Mouse (Mus musculus) CH12.LX (cell line): ENCODE measurements around the gene Klrb1f. TPM values are rescaled to one million over a fixed set of nuclear protein-coding genes. Genes with fewer than 3 reads are reported as not detected.
A peak's percentile ranks its signal among the peaks of the same experiment; 100 is the strongest.
"Not testable (repeated sequence)": the region's sequence is repeated elsewhere in the genome, so short reads cannot be mapped to it uniquely, and the experiment has no call there.

Experiments used
- DNase-seq: peaks from one replicate; pipeline ENCODE4 v3.0.0-alpha.2; 2013; ENCODE audit errors: extremely low read depth
- H3K27ac ChIP-seq: 2 replicates; pipeline ENCODE4 v1.5.1; 2012; ENCODE audit warnings: low read depth, mild to moderate bottlenecking, control low read depth, moderate library complexity; ENCODE audit not compliant: insufficient read depth
- H3K27me3 ChIP-seq: replicated peaks from 2 replicates; pipeline ENCODE3; 2012; ENCODE audit warnings: inconsistent platforms
- H3K36me3 ChIP-seq, 2 experiments: replicated peaks in 1 of 2; 2 replicates each; pipeline versions ENCODE3 to v1.6.1; 2012; ENCODE audit warnings: inconsistent platforms in 1 of 2, low read length in 1 of 2, mild to moderate bottlenecking in 1 of 2, mixed read lengths in 1 of 2, moderate library complexity in 1 of 2; ENCODE audit not compliant: control insufficient read depth in 1 of 2, insufficient read depth in 1 of 2
- H3K4me1 ChIP-seq, 2 experiments: 2 replicates each; pipeline ENCODE4 v1.6.1; 2012; ENCODE audit warnings: inconsistent platforms in 1 of 2, moderate library complexity in 1 of 2; ENCODE audit not compliant: insufficient read depth in 2 of 2, control insufficient read depth in 1 of 2
- H3K4me2 ChIP-seq: 2 replicates; pipeline ENCODE4 v1.6.1; 2012; ENCODE audit warnings: low read depth, mild to moderate bottlenecking, control low read depth; ENCODE audit not compliant: poor library complexity, insufficient read depth, severe bottlenecking
- H3K4me3 ChIP-seq, 3 experiments: fragments of 150-350 bp in 1 of 3; sonication (generic) in 1 of 3; replicated peaks in 1 of 3; 2 replicates each; pipeline versions ENCODE3 to v1.5.1; 2011 to 2012; ENCODE audit warnings: low read depth in 2 of 3, low read length in 2 of 3, mild to moderate bottlenecking in 2 of 3, moderate library complexity in 2 of 3, control low read depth in 1 of 3, improper control_type of control experiment in 1 of 3, inconsistent platforms in 1 of 3, mixed read lengths in 1 of 3; ENCODE audit not compliant: poor library complexity in 1 of 3
- H3K79me2 ChIP-seq: replicated peaks from 2 replicates; pipeline ENCODE4 v1.6.1; 2012; ENCODE audit warnings: mild to moderate bottlenecking, moderate library complexity; ENCODE audit not compliant: control insufficient read depth, poor library complexity, insufficient read depth, severe bottlenecking; ENCODE audit errors: extremely low read depth
- H3K9ac ChIP-seq: 2 replicates; pipeline ENCODE4 v1.6.1; 2012; ENCODE audit warnings: low read depth, mild to moderate bottlenecking, control low read depth, moderate library complexity; ENCODE audit not compliant: insufficient read depth
- H3K9me3 ChIP-seq: replicated peaks from 2 replicates; pipeline ENCODE3; 2012; ENCODE audit warnings: low read length, inconsistent platforms, mixed read lengths
- CHD2 ChIP-seq: IDR thresholded peaks from 2 replicates; pipeline ENCODE4 v1.6.1; 2011; ENCODE audit warnings: low read length, improper control_type of control experiment
- E2F4 ChIP-seq: IDR thresholded peaks from 2 replicates; pipeline ENCODE4 v1.6.1; 2011; ENCODE audit warnings: low read depth, low read length, improper control_type of control experiment; ENCODE audit not compliant: insufficient replicate concordance
- ELF1 ChIP-seq: IDR thresholded peaks from 2 replicates; pipeline ENCODE4 v1.6.1; 2014; ENCODE audit warnings: low read depth, mild to moderate bottlenecking, inconsistent platforms, low read length, improper control_type of control experiment
- JUND ChIP-seq: conservative IDR thresholded peaks from 2 replicates; pipeline ENCODE4 v1.6.1; 2011; ENCODE audit warnings: low read depth, low read length, improper control_type of control experiment
- KAT2A ChIP-seq: IDR thresholded peaks from 2 replicates; pipeline ENCODE4 v1.6.1; 2012; ENCODE audit warnings: low read length, improper control_type of control experiment, inconsistent platforms; ENCODE audit not compliant: insufficient replicate concordance
- MXI1 ChIP-seq: IDR thresholded peaks from 2 replicates; pipeline ENCODE4 v1.6.1; 2011; ENCODE audit warnings: mild to moderate bottlenecking, low read depth, low read length, improper control_type of control experiment
- MYC ChIP-seq: IDR thresholded peaks from 2 replicates; pipeline ENCODE4 v1.6.1; 2011; ENCODE audit warnings: low read depth, mild to moderate bottlenecking, improper control_type of control experiment, low read length
- NELFE ChIP-seq: IDR thresholded peaks from 2 replicates; pipeline ENCODE4 v1.6.1; 2011; ENCODE audit warnings: low read depth, low read length, improper control_type of control experiment
- NRF1 ChIP-seq: IDR thresholded peaks from 2 replicates; pipeline ENCODE4 v1.6.1; 2014; ENCODE audit warnings: low read depth, mild to moderate bottlenecking, inconsistent platforms, low read length, improper control_type of control experiment, moderate library complexity
- RAD21 ChIP-seq: IDR thresholded peaks from 2 replicates; pipeline ENCODE4 v1.6.1; 2011; ENCODE audit warnings: low read depth, mild to moderate bottlenecking, low read length, improper control_type of control experiment, moderate library complexity
- SIN3A ChIP-seq: IDR thresholded peaks from 2 replicates; pipeline ENCODE4 v1.6.1; 2012; ENCODE audit warnings: low read length, improper control_type of control experiment, inconsistent platforms
- USF2 ChIP-seq: conservative IDR thresholded peaks from 2 replicates; pipeline ENCODE4 v1.6.1; 2011; ENCODE audit warnings: low read depth, low read length, improper control_type of control experiment
- ZC3H11A ChIP-seq: IDR thresholded peaks from 2 replicates; pipeline ENCODE4 v1.6.1; 2012; ENCODE audit warnings: low read depth, mild to moderate bottlenecking, inconsistent platforms, low read length, improper control_type of control experiment
- ZMIZ1 ChIP-seq: IDR thresholded peaks from 2 replicates; pipeline ENCODE4 v1.6.1; 2012; ENCODE audit warnings: low read depth, mild to moderate bottlenecking, inconsistent platforms, low read length, improper control_type of control experiment
- dilution Hi-C: fragments of 300-500 bp; cut with MboI; formaldehyde crosslinking; loops from 2 replicates; pipeline ENCODE4 v1.14.3; 2020; ENCODE audit warnings: low sequenced_read_pairs; ENCODE audit not compliant: extremely low pct_unique_long_range_greater_than_20kb, extremely low pct_ligation_motif_present
- in situ Hi-C: fragments of 300-500 bp; cut with MboI; formaldehyde crosslinking; loops from 3 replicates; pipeline ENCODE4 v1.14.3; 2019; ENCODE audit warnings: low sequenced_read_pairs, low pct_ligation_motif_present, low pct_unique_long_range_greater_than_20kb, mixed read lengths
- polyA plus RNA-seq: library from polyadenylated mRNA; unstranded; fragments of >175 nt; gene quantifications from 2 replicates; pipeline ENCODE4 v1.2.1, GENCODE M21; 2012; ENCODE audit warnings: low read depth; ENCODE audit not compliant: insufficient read length
- total RNA-seq, 2 experiments: library from RNA; depleted of rRNA; stranded (reverse); fragments of 300-350 nt in 1 of 2; fragments of >200 nt in 1 of 2; gene quantifications; 2 replicates each; pipeline ENCODE4 v1.2.3; 2012 to 2014

Gene Klrb1f
- total and polyA plus RNA-seq, 3 experiments: 0.21 to 0.68 (median 0.23) TPM

DNA sequence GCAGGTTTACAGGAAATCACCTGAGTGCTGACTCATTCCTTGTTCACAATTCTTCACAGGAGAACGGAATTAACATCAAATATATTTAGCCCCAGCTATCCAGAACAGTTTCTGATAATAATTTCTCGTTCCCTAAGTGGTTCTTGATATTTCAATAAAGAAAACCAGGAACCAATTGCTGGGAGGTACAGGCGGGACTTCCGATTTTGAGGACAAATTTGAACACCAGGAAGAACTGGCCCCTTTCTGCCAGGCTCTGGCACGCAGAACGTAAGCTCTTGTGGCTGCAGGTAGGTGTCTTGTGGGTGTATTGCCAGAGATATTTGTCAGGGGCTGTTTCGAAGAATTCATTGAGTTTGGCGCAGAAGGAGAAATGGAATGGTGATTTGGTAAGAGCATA, 37.1 kb upstream of the Klrb1f start:
- H3K4me3 ChIP-seq: no peak overlapping the region
- H3K4me1 ChIP-seq: peaks cover 6 to 28% of the 10 kb centered on the region in 2 experiments; a peak in 3 of 4 replicates
- dilution Hi-C loops (no loop called here), in situ Hi-C loops (no loop called here)
- H3K27me3 ChIP-seq: no peaks in the 10 kb centered on the region
- H3K4me2 ChIP-seq: no peak overlapping the region
- H3K9me3 ChIP-seq: no peaks in the 10 kb centered on the region
- no peak overlapping the region for H3K9ac ChIP-seq
- H3K36me3 ChIP-seq: peaks cover 0 to 7% of the 10 kb centered on the region in 2 experiments
- no peak for TF ChIP-seq USF2
- no peak for TF ChIP-seq ZMIZ1
- TF ChIP-seq NELFE: no peak
- TF ChIP-seq RAD21: no peak
- TF ChIP-seq MYC: no peak
- no peak for TF ChIP-seq ELF1
- TF ChIP-seq KAT2A: no peak
- 0 out of 2 replicates have a peak, but pooled peaks cover 2% of the 10 kb centered on the region for H3K79me2 ChIP-seq
- no peak for DNase-seq
- no peak overlapping the region for H3K27ac ChIP-seq

DNA sequence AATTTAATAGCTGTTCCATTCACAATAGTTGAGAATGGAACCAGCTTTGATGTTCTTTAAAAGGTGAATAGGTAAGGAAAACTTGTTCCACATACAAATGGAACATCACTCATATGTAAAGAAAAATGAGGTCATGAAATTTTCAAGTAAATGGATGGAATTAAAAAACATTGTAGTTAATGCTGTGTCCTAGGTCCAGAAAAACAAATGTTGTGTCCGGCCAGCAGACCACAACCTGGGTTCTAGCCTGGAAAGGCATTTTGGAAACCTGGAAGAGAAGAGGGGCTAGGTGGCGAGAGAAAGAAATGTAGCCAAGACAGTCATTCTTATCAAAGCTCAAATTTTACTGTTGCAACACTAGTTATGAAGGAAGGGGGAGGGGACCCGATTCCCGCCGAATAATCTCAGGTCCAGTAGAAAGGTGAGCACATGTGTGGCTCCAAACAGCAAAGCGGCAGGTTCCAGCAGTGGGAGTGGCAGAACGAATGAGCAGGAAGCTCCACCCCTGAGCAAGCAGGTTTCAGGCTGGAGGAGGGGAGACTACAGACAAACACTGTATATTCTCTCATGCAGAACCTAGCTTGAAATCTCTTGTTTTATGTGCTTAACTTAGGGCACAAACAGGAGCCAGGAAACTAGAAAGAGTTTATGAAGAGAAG, 35.7 kb upstream of the Klrb1f start:
- H3K27ac ChIP-seq, H3K79me2 ChIP-seq, DNase-seq, H3K9me3 ChIP-seq, H3K36me3 ChIP-seq, H3K27me3 ChIP-seq, in situ Hi-C loops, dilution Hi-C loops, H3K9ac ChIP-seq, H3K4me3 ChIP-seq: not testable (repeated sequence)
- peak; percentile 6; the same call in 1 of the 2 replicates for TF ChIP-seq CHD2
- 0 out of 2 replicates have a peak overlapping the region, but pooled peaks have one; percentile 19 for H3K4me2 ChIP-seq
- H3K4me1 ChIP-seq: peaks cover 6 to 40% of the 10 kb centered on the region in 2 experiments; a peak in 3 of 4 replicates

DNA sequence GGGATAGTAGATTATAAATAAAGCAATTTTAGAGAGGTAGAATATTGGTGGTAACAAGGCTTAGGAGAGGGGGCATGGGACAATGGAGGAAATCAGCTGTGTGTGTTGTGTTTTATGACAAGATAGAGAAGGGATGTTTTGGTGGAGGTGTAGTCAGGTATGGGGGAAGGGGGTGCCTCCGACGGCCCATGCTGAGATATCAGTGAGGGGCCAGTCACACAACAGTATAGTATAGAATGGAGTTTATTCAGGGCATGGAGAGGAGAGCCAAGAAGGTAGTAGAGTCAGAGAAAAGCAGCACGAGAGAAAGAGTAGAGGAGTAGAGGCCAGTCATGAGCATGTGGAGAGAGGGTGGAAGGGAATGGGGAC, 35.2 kb upstream of the Klrb1f start:
- Histone ChIP-seq H3K4me3 (no peak overlapping the region), H3K27ac (no peak overlapping the region), H3K9me3 (no peaks in the 10 kb centered on the region), H3K27me3 (no peaks in the 10 kb centered on the region), H3K4me2 (no peak overlapping the region), H3K36me3 (peaks cover 0 to 7% of the 10 kb centered on the region in 2 experiments), H3K79me2 (no peaks in the 10 kb centered on the region), H3K9ac (no peak overlapping the region), H3K4me1 (peaks cover 6 to 41% of the 10 kb centered on the region in 2 experiments; a peak in 3 of 4 replicates)
- dilution Hi-C loops: no loop called here
- TF ChIP-seq ZC3H11A (no peak), CHD2 (no peak), JUND (no peak), ELF1 (no peak), NRF1 (no peak), E2F4 (no peak), MXI1 (no peak), SIN3A (no peak)
- DNase-seq: no peak
- in situ Hi-C loops: no loop called here

DNA sequence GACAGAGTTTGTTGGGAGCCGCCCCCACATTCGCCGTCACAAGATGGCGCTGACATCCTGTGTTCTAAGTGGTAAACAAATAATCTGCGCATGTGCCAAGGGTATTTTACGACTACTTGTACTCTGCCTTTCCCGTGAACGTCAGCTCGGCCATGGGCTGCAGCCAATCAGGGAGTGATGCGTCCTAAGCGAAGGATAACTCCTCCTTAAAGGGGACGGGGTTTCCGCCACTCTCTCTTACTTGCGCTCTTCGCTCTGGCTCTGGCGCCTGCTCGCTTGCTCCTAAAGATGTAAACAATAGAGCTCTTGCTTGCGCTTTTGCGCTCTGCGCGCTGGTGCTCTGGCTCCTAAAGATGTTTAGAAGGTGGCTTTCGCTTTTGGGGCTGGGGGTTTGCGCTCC, 33.7 kb upstream of the Klrb1f start:
- H3K27ac ChIP-seq, H3K9me3 ChIP-seq, dilution Hi-C loops, H3K27me3 ChIP-seq, H3K79me2 ChIP-seq, in situ Hi-C loops, H3K4me3 ChIP-seq, H3K9ac ChIP-seq, H3K36me3 ChIP-seq, DNase-seq, H3K4me2 ChIP-seq: not testable (repeated sequence)
- H3K4me1 ChIP-seq: peaks cover 9 to 41% of the 10 kb centered on the region in 2 experiments; a peak in 3 of 4 replicates
